Mouse (Mus musculus): ENCODE measurements around the gene Slc13a3. TPM values are rescaled to one million over a fixed set of nuclear protein-coding genes. Genes with fewer than 3 reads are reported as not detected.
"Not testable (repeated sequence)": the region's sequence is repeated elsewhere in the genome, so short reads cannot be mapped to it uniquely, and the experiment has no call there.

The Slc13a3 gene
- polyA plus RNA-seq (2017; shearing (Covaris generic)): not detected

DNA sequence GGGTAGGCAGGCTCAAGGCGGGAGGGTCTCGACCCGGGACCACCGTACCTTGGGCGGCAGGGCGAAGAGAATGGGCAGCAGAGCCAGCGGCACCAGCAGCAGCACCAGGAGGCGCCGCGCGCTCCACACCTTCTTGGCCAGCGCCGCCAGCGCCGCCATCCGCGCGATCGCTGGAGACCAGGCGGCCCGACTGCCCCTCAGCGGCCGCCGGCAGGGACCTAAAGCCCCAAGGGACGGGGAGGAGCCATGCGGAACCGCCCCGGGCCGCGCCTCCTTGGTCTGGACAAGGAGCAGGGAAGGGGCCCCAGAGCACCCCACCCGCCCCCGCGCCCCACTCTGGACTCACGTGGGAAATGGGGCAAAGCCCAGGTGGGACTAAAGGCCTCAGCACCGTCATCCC lies at the start of gene Slc13a3:
TSS of gene Slc13a3 (minus strand) at position 228 of the 400 bp plus-strand sequence.
- no peak for ATAC-seq

DNA sequence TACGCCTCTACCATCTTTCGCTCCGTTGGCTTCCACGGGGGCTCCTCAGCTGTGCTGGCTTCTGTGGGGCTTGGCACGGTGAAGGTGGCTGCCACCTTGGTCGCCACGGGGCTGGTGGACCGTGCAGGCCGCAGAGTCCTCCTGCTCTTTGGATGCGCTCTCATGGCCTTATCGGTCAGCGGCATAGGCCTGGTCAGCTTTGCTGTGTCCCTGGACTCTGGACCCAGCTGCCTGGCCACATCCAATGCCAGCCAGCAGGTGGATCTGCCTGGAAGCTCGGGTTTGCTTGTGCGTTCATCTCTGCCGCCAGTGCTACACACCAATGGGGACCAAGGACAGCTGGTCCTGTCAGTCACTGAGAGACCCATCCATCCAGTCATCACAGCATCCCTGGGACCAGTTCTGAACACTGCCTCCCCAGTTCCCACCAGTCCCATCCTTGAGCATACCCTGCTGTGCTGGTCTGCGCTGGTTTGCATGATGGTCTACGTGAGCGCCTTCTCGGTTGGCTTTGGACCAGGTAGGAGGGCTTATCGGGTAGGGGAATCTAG lies 42.2 kb upstream of the Slc13a3 start:
- ATAC-seq: no peak

DNA sequence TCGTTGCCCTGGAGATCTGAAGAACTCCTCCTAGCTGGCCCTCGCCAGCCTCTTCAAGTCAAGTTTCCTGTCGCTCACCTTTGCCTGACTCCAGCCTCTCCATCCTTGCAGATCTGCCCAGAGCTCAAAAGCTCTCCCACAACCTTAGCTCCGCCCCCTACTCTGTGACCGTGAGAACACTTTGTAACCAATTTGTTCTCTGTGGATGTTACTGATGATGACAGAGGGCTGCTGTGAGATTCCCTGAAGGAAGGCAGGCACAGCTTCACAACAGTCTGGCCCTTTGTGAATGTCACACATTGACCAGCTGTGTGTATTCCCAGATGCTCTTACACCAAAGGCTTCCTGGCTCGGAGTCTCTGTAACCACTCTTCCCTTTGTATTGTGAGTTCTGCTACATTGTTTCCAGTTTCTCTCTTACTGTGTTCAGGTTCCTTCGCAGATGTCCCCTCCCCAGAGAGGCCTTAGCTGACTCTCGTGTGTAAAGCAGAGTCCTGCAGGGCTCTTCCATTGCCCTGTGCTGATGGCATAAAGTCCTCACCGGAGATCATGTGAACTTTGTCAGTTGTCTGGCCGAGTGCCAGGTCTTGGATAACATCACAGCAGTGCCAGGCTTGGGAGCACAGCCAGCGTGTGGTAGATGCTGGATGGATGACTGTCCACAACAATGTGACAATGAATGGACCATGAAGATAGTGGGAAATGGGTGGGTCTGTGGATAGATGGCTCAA lies 40.0 kb upstream of the Slc13a3 start:
- ATAC-seq: no peak

DNA sequence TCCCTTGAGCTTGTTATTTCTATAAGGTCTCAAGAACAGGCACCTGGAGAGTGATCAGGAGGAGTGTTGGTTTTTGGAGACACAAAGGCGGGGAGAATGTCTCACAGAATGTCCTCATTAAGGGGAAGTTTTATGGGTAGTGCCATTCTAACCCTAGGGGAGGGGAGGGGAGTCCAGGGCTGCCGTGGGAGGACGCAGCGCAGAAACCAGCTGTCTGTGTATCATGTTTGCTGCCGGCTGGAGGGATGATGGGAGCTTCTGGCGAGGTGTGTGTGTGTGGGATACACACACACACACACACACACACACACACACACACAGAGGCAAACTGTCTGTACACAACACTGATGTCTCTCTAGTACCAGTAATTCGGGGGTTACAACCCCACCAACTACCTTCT lies 39.4 kb upstream of the Slc13a3 start:
- ATAC-seq: no peak

DNA sequence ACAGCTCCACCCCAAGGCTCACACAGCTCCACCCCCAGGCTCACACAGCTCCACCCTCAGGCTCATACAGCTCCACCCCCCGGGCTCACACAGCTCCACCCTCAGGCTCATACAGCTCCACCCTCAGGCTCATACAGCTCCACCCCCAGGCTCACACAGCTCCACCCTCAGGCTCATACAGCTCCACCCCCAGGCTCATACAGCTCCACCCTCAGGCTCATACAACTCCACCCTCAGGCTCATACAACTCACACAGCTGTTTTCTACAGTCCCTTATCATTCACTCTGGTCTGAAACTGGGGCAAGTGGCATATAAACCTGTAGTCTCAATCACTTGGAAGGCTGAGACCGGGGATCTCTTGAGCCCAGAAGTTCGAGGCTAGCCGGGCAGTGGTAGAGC lies 38.5 kb upstream of the Slc13a3 start:
- not testable (repeated sequence) for ATAC-seq

- not testable (repeated sequence) for ATAC-seq
Measured at GRCm38 (mm10) chr2:165510914-165511458, 38.0 kb upstream of the Slc13a3 start.

DNA sequence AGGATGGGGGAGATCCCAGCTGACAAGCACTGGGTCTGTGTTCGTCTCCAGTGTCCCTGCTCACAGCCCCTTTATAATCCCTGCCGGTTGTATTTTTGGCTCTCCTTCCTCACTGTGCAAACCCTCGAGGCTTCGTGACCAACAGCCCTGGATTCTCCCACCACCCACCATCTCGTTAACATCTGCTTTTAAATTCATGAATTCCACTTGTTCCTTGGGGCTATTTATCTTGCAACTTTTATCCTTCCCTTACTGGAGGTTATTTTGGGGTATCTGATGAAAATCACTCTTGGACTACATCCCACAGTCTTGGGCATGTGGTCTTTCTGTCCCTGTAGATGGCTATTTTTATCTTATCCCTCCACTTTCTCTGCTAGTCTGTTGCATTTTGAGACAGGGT lies 37.4 kb upstream of the Slc13a3 start:
- ATAC-seq: no peak

- ATAC-seq: no peak
Measured at GRCm38 (mm10) chr2:165509686-165510085, 36.7 kb upstream of the Slc13a3 start.

DNA sequence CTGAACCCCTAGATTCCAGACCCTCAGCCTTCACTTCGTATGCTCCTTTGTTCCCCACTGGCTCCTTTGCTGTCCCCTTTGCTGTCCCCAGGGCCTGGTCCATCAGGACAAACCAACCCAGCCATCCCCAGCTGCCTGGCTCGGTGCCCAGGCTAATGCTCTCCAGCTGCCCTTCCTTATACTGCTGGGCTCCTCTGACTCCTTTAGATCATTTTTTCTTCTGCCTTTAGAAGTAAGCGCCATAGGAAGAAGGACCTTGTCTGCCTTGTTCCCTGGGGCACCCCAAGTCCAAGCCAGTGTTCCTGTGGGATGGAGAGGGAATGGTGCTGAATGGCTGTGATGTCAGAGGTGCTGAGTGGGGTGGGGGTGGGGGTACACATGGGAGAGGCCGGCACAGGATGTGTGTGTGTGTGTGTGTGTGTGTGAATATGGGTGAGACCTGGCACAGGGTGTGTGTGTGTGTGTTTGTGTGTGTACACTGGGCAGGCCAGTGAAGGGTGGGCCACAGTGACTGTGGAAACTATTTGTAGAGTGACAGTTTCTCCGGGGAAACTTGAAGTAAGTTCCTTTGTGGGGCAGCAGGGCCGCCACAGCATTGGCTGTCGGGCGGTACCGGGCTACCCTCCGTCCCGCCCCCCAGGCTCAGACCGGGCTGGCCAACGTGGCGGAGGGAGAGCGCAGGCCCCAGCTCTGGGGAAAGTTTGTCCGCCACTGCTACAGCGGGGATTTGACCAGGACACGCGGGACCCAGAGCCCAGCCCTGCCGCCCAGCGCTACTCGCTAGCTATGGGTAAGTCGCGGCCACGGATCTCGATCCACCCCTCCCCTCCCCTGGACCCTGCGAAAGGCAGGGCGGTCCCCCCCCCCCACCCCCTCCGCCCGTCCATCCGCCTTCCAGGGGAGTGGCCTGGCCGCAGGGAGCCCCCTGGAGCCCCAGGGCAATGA lies 30.5 kb upstream of the Slc13a3 start, which contains the start of gene Slc2a10:
TSS of gene Slc2a10 (plus strand) at position 529 of the 945 bp plus-strand sequence.
- no peak for ATAC-seq

GRCm38 (mm10) chr2:165498816-165499215 lies 25.8 kb upstream of the Slc13a3 start:
- no peak for ATAC-seq

DNA sequence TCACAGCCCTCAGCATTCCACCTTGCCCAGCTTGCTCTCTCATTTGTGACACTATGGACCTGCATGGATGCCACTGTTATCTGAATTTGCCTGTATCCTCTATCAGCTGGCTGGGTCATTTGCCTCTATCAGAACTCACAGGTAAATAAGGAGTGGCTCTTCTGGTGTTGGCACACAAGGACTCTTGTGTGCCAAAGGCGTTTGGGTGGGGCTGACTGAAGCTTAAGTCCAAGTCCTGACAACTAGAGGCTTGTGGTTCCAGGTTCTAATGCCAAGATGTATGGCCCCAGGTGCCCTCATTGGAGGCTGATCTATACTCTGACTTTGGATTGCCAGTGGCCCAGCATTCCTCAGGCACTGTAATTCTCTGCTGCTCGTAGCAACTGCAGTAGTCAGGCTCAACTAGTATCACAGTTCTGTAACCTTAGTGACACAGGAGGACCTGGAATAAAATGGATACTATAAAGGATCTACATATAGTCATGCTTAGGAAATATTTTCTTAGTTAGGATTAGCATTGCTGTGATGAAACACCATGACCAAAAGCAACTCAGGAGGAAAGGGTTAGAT lies 24.8 kb upstream of the Slc13a3 start:
- no peak for ATAC-seq

DNA sequence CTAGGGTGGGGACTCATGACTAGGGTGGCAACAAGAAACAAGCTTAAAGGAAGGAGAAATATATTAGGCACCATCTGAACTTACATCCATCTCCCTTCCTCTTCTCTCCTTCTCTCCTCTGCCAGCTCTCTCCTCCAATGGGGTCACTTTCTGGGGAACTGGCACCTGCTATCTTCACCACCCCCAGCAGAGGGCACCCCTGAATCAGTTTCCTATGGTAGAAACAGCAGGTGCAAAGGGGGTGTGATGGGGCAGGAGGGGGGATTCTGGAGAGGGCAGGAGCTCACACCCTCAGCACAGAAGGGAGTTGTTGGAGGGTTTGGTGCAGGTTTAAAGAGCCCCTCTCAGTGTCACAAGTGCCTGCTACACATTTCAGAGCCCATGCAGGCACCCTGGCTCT lies 23.2 kb upstream of the Slc13a3 start:
- ATAC-seq: no peak

GRCm38 (mm10) chr2:165494495-165494894 lies 21.5 kb upstream of the Slc13a3 start:
- ATAC-seq: no peak

GRCm38 (mm10) chr2:165493587-165494210 lies 20.7 kb upstream of the Slc13a3 start:
- no peak for ATAC-seq

DNA sequence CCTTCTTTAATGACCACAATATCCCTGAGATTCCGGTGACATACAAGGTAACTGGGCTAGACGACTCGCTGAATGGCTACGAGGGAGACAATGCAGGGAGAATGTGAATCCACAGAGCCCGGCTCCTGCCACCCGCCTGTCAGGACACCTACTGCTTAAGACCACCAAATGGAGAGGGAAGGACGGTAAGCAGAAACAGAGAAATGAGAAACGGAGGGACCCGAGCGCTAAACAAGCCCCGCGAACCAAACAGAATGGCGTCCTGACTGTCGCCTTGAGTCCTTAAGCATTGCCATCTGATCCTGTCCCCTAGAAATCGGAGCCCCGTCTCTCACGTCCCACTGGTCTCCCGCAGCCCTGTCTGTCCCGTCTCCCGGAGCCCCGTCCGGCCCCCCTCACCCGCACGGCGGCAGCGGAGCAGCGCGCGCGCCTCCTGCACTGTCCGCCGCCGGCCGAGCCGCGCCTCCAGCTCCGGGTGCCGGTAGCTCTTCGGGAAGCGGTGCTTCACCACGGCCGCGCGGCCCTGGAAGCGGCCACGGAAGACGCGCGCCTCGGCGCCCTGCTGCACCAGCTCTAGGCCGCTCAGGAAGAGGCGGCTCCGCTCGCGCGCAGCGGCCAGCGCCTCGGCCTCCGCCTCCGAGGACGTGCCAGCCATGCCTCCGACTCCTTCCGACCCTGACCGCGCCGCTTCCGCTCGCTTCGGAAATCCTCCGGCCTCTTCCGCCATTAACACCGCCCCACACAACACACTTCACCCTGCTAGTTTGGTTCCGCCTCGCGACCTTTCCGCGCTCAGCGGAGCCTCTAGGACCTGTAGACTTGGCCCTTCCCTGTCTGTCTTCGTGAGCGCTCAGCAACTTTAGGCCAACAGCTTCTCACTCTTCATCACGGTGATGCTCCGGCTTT lies 19.9 kb upstream of the Slc13a3 start, which contains the start of gene Trp53rka:
TSS of gene Trp53rka (minus strand) at position 677 of the 906 bp plus-strand sequence.
- ATAC-seq: peak; percentile 73

- ATAC-seq: peak; percentile 77
Measured at GRCm38 (mm10) chr2:165486881-165487535, 14.0 kb upstream of the Slc13a3 start.

DNA sequence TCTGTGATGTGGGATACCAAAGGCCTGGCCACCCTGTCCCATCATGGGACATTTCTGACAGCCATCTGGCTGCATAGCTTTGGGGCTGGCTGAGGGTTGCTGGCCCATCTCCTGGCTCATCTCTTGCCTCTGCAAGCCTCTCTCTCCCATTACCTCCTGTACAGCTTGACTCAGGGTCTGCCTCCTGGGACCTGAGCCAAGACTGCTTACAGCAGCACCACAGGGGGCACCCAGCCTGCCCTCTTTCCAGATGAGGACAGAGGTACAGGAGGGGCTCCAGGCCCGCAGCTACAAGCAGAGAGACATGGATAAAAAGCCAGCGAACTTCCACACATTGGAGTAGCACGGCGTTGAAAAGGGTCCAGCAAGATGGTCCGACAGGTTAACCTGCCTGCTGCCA lies 13.4 kb upstream of the Slc13a3 start:
- no peak for ATAC-seq

DNA sequence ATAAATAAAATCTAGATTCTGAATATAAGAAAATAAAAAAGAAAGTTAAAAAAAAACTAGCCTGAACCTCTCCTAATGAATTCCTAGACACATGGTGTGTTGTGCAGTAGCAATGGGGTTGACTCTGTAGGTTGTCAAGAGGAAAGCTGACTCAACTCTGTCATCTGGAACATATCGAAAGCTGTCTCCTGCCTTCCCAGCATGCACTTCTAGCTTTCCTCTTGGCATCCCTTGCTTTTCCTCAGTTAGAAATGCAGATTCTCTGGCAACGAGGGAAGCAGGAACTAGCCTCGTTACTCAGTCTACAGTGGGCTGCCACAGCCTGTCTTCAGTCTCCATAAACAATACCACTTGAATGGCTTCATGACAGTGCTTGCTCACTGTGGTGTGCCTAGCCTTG lies 12.8 kb upstream of the Slc13a3 start:
- ATAC-seq: no peak

DNA sequence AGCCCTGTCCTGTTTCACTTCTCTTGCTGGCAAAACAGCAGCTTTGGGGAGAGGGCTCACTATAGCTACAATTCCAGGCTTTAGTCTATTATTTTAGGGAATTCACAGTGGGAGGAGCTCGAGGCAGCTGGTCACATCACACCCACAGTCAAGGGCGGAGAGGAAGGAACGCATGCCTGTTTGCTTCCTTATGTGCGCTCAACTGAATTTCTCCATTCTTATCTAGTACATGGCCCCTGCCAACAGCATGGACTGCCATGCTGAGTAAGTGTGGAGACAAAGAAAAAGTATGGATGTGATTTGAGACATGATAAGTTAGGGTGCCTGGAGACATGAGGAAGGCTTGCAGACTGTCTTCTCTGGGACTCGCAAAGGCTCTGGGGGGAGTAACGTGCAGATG lies 11.1 kb upstream of the Slc13a3 start:
- ATAC-seq: no peak

DNA sequence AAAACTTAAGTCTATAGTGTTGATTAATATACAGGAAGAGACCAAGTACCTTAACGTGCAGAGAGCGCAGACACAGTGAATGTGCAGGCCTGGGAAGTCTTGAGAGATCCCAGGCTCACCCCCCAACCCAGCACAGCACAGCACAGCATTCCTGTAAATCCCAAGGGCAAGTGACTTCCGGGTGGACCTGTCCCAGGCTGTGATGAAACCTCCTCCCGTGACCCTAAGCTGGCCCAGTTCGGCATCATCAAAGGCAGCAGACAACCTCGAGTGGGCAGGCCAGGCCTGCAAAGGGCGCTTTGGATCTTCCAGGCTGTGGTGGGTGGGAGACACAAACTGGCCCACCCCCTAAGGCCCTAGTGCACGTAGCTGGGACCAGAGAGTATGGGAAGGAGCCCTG lies 9.0 kb upstream of the Slc13a3 start:
- ATAC-seq: no peak
